In the genomic region with DNA sequence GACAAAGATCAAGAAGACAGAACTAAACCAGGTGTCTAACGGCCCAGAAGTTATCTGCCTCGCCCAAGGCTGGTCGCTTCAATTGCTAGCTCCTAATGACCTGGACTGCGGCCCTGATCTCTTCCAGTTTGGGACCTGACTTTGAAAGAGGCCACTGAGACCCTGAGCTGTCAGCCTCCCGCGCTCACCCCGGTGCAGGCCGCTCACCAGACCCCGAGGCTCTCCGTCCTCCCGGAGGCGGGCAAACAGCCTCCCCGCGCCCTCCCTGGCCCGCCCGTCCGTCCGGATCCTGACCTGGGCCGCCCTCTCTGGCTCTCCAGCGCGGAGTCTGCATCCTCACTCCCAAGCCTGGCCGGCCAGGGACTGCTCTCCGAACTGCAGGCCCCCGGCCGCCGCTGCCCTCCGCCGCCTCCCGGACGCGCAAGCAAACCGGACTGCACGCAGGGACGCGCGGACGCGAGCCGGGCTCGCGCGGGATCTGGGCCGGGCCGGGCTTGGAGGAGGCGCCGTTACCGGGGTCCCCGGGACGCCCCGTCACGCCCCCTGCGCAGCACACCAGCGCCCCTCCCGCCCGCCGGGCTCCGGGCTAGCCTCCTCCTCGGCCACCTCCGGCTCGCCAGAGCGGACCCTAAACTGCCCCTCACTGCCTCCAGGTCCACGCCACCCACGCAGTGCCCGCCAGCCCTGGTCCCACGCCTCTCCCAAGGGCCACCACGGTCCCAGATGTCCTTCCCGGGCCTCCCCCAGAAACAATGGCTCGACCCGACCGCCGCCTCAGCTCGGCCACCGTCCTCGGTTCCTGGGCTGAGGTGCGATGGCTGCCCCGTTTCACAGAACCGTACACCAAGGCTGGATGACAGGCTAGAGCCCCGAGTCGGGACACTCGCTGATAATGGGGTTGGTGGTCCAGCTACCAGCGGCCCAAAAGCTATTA, we compare ENCODE assay signal across 8 mouse cellular contexts. TPM values are rescaled to one million over a fixed set of nuclear protein-coding genes. Genes with fewer than 3 reads are reported as not detected.
DNase-seq lines count a peak whose midpoint lies in the region; ATAC-seq lines count a peak whose summit lies in the region.

No protein-coding gene starts in this region.

- peak overlapping the region; percentile 93 for H3K9ac ChIP-seq in intestine, embryonic 16.5 days (ENCODE audit: low read depth, low read length)
- H3K9ac ChIP-seq in midbrain, embryonic 11.5 days (ENCODE audit: low read length), result peak overlapping the region; percentile 97

- under 1% methylated on average over 80 of the region's 81 CpGs for WGBS in intestine, embryonic 16.5 days
- under 1% methylated on average over 80 of the region's 81 CpGs for WGBS in limb, embryonic 10.5 days
- WGBS in midbrain, embryonic 11.5 days, result under 1% methylated on average over 73 of the region's 81 CpGs

- no peaks in the 10 kb centered on the region for H3K36me3 ChIP-seq in intestine, embryonic 16.5 days (ENCODE audit: control insufficient read depth, insufficient read depth, low read length)
- no peaks in the 10 kb centered on the region for H3K36me3 ChIP-seq in limb, embryonic 10.5 days
- no peaks in the 10 kb centered on the region for H3K36me3 ChIP-seq in midbrain, embryonic 11.5 days (ENCODE audit: control insufficient read depth, insufficient read depth, low read length)

- no peaks in the 10 kb centered on the region for H3K27me3 ChIP-seq in intestine, embryonic 16.5 days (replicated peaks; ENCODE audit: control insufficient read depth, insufficient read depth, low read length)
- H3K27me3 ChIP-seq in limb, embryonic 10.5 days (ENCODE audit: low read depth, poor library complexity, severe bottlenecking), result no peaks in the 10 kb centered on the region
- peaks cover 2% of the 10 kb centered on the region; the same call in 1 of the 2 replicates for H3K27me3 ChIP-seq in midbrain, embryonic 11.5 days (ENCODE audit: control insufficient read depth, insufficient read depth, low read length)

- peak overlapping the region; percentile 95 for H3K4me2 ChIP-seq in intestine, embryonic 16.5 days (ENCODE audit: low read depth, low read length)
- peak overlapping the region; percentile 90 for H3K4me2 ChIP-seq in midbrain, embryonic 11.5 days

- H3K4me1 ChIP-seq in intestine, embryonic 16.5 days (ENCODE audit: control insufficient read depth, insufficient read depth, low read length), result peaks cover 38% of the 10 kb centered on the region
- H3K4me1 ChIP-seq in limb, embryonic 10.5 days, result peaks cover 52% of the 10 kb centered on the region
- peaks cover 25% of the 10 kb centered on the region for H3K4me1 ChIP-seq in midbrain, embryonic 11.5 days (ENCODE audit: control insufficient read depth, insufficient read depth, low read length)

- peak; percentile 92 for DNase-seq in adrenal gland, adult 2 months
- peak; percentile 68 for DNase-seq in embryo, embryonic 10.5 days (ENCODE audit: low spot score)
- DNase-seq in gastrocnemius, postnatal 4 days (ENCODE audit: low spot score in 2 of 2), result peak; percentile 63 to 82
- peak; percentile 81 for DNase-seq in limb, embryonic 10.5 days (ENCODE audit: low spot score)
- DNase-seq in midbrain, embryonic 11.5 days (ENCODE audit: low spot score, missing footprints), result peak; percentile 98
- DNase-seq in skeletal muscle tissue, adult 2 months (ENCODE audit: low read depth, low spot score), result peak; percentile 49

- H3K4me3 ChIP-seq in intestine, embryonic 16.5 days (ENCODE audit: low read length), result peak overlapping the region; percentile 96
- H3K4me3 ChIP-seq in limb, embryonic 10.5 days, result peak overlapping the region; percentile 98
- peak overlapping the region; percentile 68 for H3K4me3 ChIP-seq in midbrain, embryonic 11.5 days (ENCODE audit: low read depth, low read length)

- no peaks in the 10 kb centered on the region for H3K9me3 ChIP-seq in intestine, embryonic 16.5 days (ENCODE audit: control insufficient read depth, low read length)
- no peaks in the 10 kb centered on the region for H3K9me3 ChIP-seq in limb, embryonic 10.5 days (replicated peaks)
- no peaks in the 10 kb centered on the region for H3K9me3 ChIP-seq in midbrain, embryonic 11.5 days (ENCODE audit: control insufficient read depth, low read length)

- H3K27ac ChIP-seq in intestine, embryonic 16.5 days (ENCODE audit: low read length), result peak overlapping the region; percentile 97
- peak overlapping the region; percentile 96 for H3K27ac ChIP-seq in limb, embryonic 10.5 days
- H3K27ac ChIP-seq in midbrain, embryonic 11.5 days (ENCODE audit: low read depth, low read length), result peak overlapping the region; percentile 91

- ATAC-seq in intestine, embryonic 16.5 days, result peak; percentile 37
- ATAC-seq in midbrain, embryonic 11.5 days (ENCODE audit: low FRiP score), result peak; percentile 64
- ATAC-seq in erythroid progenitor cell, adult 5-6 weeks (replicated peaks; ENCODE audit: low FRiP score, poor library complexity, severe bottlenecking), result no peak

RNA-seq across cellular contexts. Expression of gene Trio, which starts 1.4 kb away (rescaled TPM):
- total RNA-seq in adrenal gland, adult 2 months (2021), result 10 to 100 TPM; 44.5 to 62.9 TPM
- 32.9 and 37.0 TPM in 2 replicates for polyA plus RNA-seq in adrenal gland, adult 2 months (2012; rRNA removed)
- total RNA-seq in gastrocnemius, postnatal 4 days (2021), result 100 to 1,000 TPM; 159 to 162 TPM
- polyA plus RNA-seq in intestine, embryonic 16.5 days (2015; fragmentation: Nextera tagmentation; extraction: Ambion mirVana), result 12.2 and 13.4 TPM in 2 replicates
- polyA plus RNA-seq in limb, embryonic 10.5 days (2016; fragmentation: Nextera tagmentation; extraction: Ambion mirVana), result 31.4 and 38.4 TPM in 2 replicates
- polyA plus RNA-seq in midbrain, embryonic 11.5 days (2014; fragmentation: Nextera tagmentation; extraction: Ambion mirVana), result 32.5 and 36.2 TPM in 2 replicates
- 6.3 and 9.0 TPM in 2 replicates for total RNA-seq in erythroid progenitor cell, adult 5-6 weeks (2015; ENCODE audit: low replicate concordance)
- 3.4 and 5.5 TPM in 2 replicates for total RNA-seq in erythroid progenitor cell, adult 5-6 weeks (2017; ENCODE audit: low replicate concordance)
